In the genomic region with DNA sequence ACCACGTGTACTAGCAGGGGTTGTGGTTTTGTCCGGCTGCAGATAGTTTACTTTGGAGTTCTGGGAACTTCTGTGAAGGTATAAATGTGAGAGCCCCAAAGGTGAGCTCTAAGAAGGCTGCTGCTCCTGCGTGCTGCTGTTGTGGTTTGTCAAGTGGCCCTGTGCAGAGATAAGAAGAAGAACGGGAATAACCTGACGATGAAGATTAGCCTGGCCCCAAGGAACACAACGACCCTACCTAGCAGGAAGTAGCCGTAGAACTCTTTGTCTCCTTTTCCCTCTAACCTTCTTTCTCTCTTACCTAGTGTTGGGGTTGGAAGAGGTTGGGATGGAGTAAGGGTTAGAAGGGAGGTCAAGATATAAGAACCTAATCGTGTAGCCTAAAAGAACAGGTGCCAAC, we compare ENCODE assay signal across 34 mouse cellular contexts. TPM values are rescaled to one million over a fixed set of nuclear protein-coding genes. Genes with fewer than 3 reads are reported as not detected.
"Had no signal": no experiment of that assay in that cellular context is flagged by ENCODE, and none has a peak within 500 bp of the region (broad histone marks: within the 10 kb centered on the region; RNA-seq: fewer than 3 reads in every experiment).

No protein-coding gene starts in this region.

- H3K27me3 ChIP-seq: limb, embryonic 12.5 days; limb, embryonic 13.5 days; limb, embryonic 15.5 days; liver, embryonic 12.5 days; liver, embryonic 13.5 days; liver, embryonic 15.5 days; lung, embryonic 15.5 days; megakaryocyte, embryonic 14.5 days; midbrain, embryonic 12.5 days; midbrain, embryonic 13.5 days; midbrain, embryonic 15.5 days; neural tube, embryonic 12.5 days; neural tube, embryonic 13.5 days had no signal

- ATAC-seq: liver, embryonic 12.5 days; liver, postnatal 0 days; lung, postnatal 0 days; midbrain, embryonic 13.5 days; midbrain, embryonic 15.5 days; midbrain, embryonic 16.5 days had no signal

- H3K4me2 ChIP-seq: limb, embryonic 12.5 days; limb, embryonic 13.5 days; limb, embryonic 15.5 days; liver, embryonic 11.5 days; liver, embryonic 12.5 days; liver, embryonic 13.5 days; liver, embryonic 15.5 days; lung, embryonic 14.5 days; lung, embryonic 15.5 days; midbrain, embryonic 11.5 days; midbrain, embryonic 12.5 days; midbrain, embryonic 13.5 days; midbrain, embryonic 15.5 days; neural tube, embryonic 12.5 days; neural tube, embryonic 13.5 days had no signal

- H3K9me3 ChIP-seq: limb, embryonic 10.5 days; limb, embryonic 12.5 days; limb, embryonic 13.5 days; limb, embryonic 15.5 days; liver, embryonic 12.5 days; liver, embryonic 13.5 days; liver, embryonic 15.5 days; lung, embryonic 15.5 days; megakaryocyte, embryonic 14.5 days; midbrain, embryonic 10.5 days; midbrain, embryonic 12.5 days; midbrain, embryonic 13.5 days; midbrain, embryonic 15.5 days; neural tube, embryonic 12.5 days; neural tube, embryonic 13.5 days had no signal

- H3K4me3 ChIP-seq: limb, embryonic 10.5 days; limb, embryonic 12.5 days; limb, embryonic 13.5 days; limb, embryonic 15.5 days; liver, embryonic 12.5 days; liver, embryonic 13.5 days; liver, embryonic 15.5 days; lung, embryonic 15.5 days; megakaryocyte, embryonic 14.5 days; midbrain, embryonic 10.5 days; midbrain, embryonic 12.5 days; midbrain, embryonic 13.5 days; midbrain, embryonic 15.5 days; myocyte; neural tube, embryonic 12.5 days; neural tube, embryonic 13.5 days had no signal

- H3K27ac ChIP-seq: limb, embryonic 10.5 days; limb, embryonic 12.5 days; limb, embryonic 13.5 days; limb, embryonic 15.5 days; liver, embryonic 12.5 days; liver, embryonic 13.5 days; liver, embryonic 14.5 days; liver, embryonic 15.5 days; lung, embryonic 15.5 days; macrophage; midbrain, embryonic 10.5 days; midbrain, embryonic 12.5 days; midbrain, embryonic 13.5 days; midbrain, embryonic 15.5 days; neural tube, embryonic 12.5 days; neural tube, embryonic 13.5 days had no signal

- H3K9ac ChIP-seq: limb, embryonic 12.5 days; limb, embryonic 13.5 days; limb, embryonic 15.5 days; liver, embryonic 12.5 days; liver, embryonic 13.5 days; liver, embryonic 14.5 days; liver, embryonic 15.5 days; liver, postnatal 0 days; lung, embryonic 14.5 days; lung, embryonic 15.5 days; midbrain, embryonic 12.5 days; midbrain, embryonic 13.5 days; midbrain, embryonic 15.5 days; neural tube, embryonic 12.5 days; neural tube, embryonic 13.5 days had no signal

- H3K4me1 ChIP-seq: limb, embryonic 13.5 days; limb, embryonic 15.5 days; liver, embryonic 13.5 days; liver, embryonic 15.5 days; lung, embryonic 15.5 days; megakaryocyte, embryonic 14.5 days; midbrain, embryonic 10.5 days; midbrain, embryonic 12.5 days; midbrain, embryonic 13.5 days; midbrain, embryonic 15.5 days; neural tube, embryonic 12.5 days; neural tube, embryonic 13.5 days had no signal

- DNase-seq: left cerebral cortex, postnatal 4 days; liver; liver, embryonic 13.5 days; liver, postnatal 0 days; lung, adult 18-20 months; lung, adult 2 months; lung, embryonic 14.5 days; lung, postnatal 10 days; lung, postnatal 14 days; lung, postnatal 36 days; lung, postnatal 4 days; midbrain, embryonic 14.5 days had no signal

- H3K36me3 ChIP-seq: limb, embryonic 10.5 days; limb, embryonic 12.5 days; limb, embryonic 13.5 days; limb, embryonic 15.5 days; liver, embryonic 12.5 days; liver, embryonic 13.5 days; liver, embryonic 15.5 days; lung, embryonic 15.5 days; midbrain, embryonic 10.5 days; midbrain, embryonic 12.5 days; midbrain, embryonic 13.5 days; midbrain, embryonic 15.5 days; neural tube, embryonic 12.5 days; neural tube, embryonic 13.5 days had no signal

RNA-seq across cellular contexts. Expression of a gene that starts 33.0 kb away (rescaled TPM):
- total RNA-seq: megakaryocyte progenitor cell, adult 5-6 weeks had no signal
- polyA plus RNA-seq: macrophage had no signal
